Mouse (Mus musculus) urinary bladder, postnatal 36 days (tissue): Measurements from ENCODE around the gene Ier5.
A peak's percentile ranks its signal among the peaks of the same experiment; 100 is the strongest.

Experiments used
- DNase-seq, 2 experiments: peaks; one replicate each; pipeline ENCODE4 v3.0.0; 2022; ENCODE audit warnings: low spot score in 2 of 2, mixed read lengths in 1 of 2

Ier5 gene

DNA sequence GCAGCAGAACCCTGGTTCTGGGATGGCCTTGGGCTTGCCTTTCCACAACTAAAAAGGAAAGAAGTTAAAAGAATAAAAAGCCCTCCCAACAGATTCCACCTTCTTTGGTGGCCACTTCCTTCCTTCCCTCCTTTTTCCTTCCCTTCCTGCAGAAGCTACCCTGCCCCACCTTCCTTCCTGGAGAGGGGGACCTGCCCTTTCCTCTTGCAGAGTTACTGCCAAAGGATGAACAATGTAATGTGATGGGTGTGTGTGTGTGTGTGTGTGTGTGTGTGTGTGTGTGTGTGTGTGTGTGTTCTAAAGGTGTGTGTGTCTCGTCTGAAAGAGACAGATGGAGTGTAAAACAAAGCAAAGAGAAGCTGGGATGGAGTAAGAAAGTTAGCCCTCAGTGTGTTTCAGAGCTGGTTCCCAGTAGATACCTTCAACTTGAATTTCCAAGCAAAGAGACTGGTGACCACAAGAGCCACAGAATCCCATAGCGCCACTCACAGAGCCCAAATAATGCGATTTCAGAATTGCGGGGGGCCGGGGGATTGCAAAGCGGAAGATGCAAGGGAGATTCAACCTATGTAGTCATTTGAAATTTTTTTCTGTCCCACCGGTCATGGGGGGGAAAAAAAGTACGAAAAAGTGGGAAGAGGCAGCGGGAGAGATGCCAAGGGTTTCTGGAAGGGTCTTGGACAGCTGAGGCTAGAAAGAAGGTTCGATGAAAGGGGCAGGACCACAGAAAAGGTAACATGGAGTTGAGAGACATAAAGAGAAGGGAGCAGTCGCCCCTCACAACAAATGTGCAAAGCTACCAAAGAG is 17.1 kb downstream of the Ier5 start:
- DNase-seq: no peak

DNA sequence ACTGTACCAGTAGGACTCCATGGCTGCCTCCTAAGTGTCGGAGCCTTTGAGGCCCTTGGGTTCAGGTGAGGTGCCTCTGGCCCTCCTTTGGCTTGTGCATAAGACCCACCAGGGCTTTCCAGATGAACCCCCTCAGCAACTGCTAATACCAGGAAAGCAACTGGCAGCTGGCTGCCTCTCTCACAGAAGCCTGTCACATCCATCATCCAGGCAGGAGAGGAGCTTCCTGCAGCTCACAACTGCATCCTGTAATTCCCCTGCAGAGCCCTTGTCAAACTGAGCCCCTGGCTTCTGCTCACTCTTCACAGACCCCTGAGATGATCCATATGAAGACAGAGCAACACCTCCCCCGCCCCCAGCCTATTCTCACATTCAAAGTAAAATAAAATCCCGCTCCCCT is 21.8 kb downstream of the Ier5 start:
- DNase-seq: no peak

DNA sequence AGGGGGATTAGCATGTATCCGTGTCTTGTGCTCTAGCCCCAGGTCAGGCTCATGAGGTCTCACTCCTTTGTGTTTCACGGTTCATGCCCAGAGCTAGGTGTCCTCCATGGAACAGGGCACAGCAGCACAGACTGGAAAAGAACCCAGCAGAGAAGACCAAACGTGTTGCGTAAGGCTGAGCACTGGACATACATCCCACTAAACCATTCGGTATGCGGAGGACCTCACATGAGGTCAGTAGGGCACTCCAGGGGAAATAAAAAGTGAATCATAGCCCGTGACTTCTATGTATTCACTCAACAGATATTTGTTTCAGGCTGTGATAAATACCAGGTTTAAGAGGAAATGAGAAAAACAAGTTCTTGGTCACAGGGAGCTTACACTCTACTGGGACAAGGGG is 23.6 kb downstream of the Ier5 start:
- DNase-seq: peak in 1 of 2 experiments; percentile 45

DNA sequence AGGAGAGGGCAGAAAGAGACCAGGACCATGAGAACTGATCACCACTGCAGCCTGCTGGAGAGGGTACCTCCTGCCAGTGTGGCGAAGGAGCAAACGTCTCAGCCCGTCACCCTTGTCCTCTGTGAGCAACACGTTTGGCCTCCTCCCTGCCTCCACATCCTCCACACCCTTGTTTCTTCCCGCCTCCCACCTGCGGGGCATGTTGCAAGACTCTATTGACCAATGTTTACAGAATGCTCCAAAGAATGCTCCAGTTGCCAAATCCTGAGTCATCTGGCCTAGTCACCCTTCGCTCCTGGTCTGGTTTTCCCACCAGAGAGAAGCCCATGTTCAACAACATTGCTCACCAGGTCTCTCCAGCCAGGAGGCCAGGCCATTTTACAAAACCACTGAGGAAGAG is 24.6 kb downstream of the Ier5 start:
- peak; percentile 86 to 90 for DNase-seq

- DNase-seq: no peak
These were observed 25.5 kb downstream of the Ier5 start for GRCm38 (mm10) chr1:155073905-155074304.

GRCm38 (mm10) chr1:155073133-155073532 is 26.3 kb downstream of the Ier5 start:
- no peak for DNase-seq

GRCm38 (mm10) chr1:155071287-155071876 is 28.1 kb downstream of the Ier5 start:
- peak in 1 of 2 experiments; percentile 28 for DNase-seq

GRCm38 (mm10) chr1:155070561-155071286 is 28.7 kb downstream of the Ier5 start:
- no peak for DNase-seq

GRCm38 (mm10) chr1:155069696-155070095 is 29.7 kb downstream of the Ier5 start:
- DNase-seq: peak in 1 of 2 experiments; percentile 40

DNA sequence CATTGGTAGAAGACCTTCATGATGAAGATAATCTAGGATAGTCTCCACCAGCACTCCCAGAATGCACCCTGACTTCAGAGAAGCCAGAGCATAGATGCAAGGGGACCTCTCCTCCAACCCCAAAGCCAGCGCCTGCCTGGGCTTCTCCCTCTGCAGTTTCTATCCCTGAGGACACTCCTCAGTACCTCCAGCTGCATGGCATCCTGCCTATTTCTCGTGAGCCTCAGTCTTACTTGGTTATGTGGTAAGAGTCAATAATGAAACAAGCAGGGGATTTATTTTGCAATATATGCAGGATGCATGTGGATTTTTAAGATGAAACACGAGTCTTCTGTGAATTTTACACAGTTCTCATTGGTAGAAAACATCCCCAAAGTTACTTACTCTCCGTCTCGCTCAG is 33.2 kb downstream of the Ier5 start:
- DNase-seq: no peak

DNA sequence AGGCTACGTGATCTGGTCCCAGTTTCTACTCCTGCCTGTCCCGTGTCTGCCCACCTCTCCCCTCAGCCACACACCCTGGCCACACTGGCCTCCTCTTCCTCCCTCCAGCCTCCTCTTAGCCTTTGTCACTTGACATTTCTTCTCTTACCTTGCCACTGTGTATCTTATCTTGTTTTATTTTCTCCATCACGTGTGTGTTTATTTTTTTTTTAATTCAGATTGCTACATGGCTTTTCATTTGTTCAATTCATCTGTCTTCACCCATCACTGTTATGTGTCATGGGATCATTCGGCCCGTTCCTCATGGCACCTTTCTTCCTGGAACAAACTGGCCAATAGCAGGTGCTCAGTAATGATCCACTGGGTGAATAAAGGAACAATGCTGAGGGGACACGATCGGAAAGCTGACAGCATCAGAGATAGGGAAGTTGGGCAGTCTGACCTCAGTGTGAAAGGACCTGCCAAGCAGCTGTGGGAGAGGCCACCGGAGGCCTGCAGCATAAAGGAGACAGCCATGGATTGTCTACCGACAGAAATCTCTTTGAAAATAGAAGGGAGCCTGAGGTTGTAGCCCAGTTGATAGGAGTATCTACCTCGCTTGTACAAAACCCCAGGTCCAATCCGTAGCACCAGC is 34.3 kb downstream of the Ier5 start:
- DNase-seq: no peak

DNA sequence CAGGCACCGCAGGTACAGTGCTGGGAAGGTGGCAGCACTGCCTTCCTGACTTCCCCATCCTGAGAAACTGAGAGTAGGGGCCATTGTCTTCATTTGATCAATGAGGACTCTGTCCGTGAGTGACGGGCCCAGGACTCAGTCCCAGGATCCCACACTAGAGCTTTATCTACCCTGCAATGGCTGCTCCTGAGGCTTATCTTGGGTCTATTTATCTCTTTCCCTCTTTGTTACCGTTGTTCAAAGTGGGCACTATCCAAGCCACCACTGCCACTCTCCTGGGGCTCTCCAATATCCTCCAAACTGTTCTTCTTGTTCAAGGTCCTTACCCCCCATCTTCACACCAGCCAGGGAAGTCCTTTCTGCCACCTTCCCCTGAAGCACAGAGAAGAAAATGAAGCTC is 34.8 kb downstream of the Ier5 start:
- no peak for DNase-seq

- DNase-seq: no peak
These were observed 35.3 kb downstream of the Ier5 start for GRCm38 (mm10) chr1:155064111-155064510.

DNA sequence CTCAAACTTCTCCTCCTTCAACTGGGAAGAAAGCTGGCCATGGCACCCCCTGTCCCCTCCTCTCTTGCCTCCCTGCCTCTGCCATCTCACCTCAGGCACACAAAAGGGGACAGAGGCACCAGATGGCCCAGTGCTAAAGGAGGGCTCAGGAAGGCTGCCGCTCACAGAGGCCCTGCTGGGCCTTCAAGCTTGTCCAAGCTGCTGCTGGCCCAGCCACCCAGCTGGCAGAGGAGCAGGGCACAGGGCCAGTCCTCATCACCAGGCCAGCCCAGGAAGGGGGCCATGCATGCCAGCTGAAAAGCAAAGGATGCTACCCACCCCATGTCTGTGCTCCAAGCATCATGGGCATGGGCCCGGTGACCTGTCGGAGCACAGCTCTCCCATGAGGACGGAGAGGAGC is 36.5 kb downstream of the Ier5 start:
- no peak for DNase-seq

- DNase-seq: no peak
These were observed 37.4 kb downstream of the Ier5 start for GRCm38 (mm10) chr1:155062057-155062456.

- no peak for DNase-seq
These were observed 38.3 kb downstream of the Ier5 start for GRCm38 (mm10) chr1:155060832-155061801.

- DNase-seq: no peak
These were observed 39.2 kb downstream of the Ier5 start for GRCm38 (mm10) chr1:155060261-155060660.

GRCm38 (mm10) chr1:155059505-155059904 is 39.9 kb downstream of the Ier5 start:
- DNase-seq: peak in 1 of 2 experiments; percentile 40

GRCm38 (mm10) chr1:155058099-155059012 is 41.1 kb downstream of the Ier5 start:
- no peak for DNase-seq

DNA sequence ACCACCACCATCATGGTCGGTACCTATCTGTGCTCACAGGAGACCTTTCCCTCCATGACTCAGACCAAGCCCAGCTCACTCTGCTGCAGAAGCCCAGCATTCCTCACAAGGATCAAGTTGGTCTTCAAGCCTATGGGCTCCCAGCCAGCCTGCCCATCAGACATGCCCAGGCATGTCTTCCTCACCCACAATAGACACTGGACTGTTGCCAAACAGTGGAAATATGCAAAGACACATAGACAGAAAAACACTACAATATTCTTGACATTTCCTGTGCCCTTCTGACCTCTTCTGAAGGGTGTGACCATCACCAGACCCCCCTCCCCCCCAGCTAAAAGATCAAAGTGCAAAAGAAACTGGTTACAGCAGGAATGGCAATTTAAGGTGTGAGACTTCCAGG is 43.3 kb downstream of the Ier5 start:
- DNase-seq: peak in 1 of 2 experiments; percentile 39
